25 mouse cellular contexts compared by ENCODE assay signal in the genomic region with DNA sequence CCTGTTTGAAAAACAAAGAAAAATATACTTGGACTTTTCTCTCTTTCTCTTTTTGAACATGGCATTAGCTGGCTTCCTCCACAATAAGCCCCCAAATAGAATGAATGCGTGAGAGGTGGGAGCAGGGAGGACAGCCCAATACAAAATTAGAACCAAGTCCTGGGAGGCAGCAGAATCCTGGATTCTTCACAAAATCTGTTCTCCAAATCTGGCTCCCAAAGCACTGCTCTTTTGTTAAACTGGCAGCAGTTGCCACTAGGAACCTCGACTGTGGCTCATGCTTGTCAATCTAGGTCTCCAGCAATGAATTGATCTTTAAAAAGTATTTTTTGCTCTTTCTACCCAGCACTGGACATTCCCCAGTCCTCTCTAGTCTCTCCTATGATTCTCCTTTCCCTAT. TPM values are rescaled to one million over a fixed set of nuclear protein-coding genes. Genes with fewer than 3 reads are reported as not detected.
DNase-seq lines count a peak whose midpoint lies in the region; ATAC-seq and TF ChIP-seq lines count a peak whose summit lies in the region.
"Had no signal": no experiment of that assay in that cellular context is flagged by ENCODE, and none has a peak within 500 bp of the region (broad histone marks: within the 10 kb centered on the region; RNA-seq: fewer than 3 reads in every experiment).

No protein-coding gene starts in this region.

- 0 out of 2 replicates have a peak overlapping the region, but pooled peaks have one; percentile 10 for H3K9ac ChIP-seq in forebrain, postnatal 0 days
- no peak overlapping the region for H3K9ac ChIP-seq in forebrain, embryonic 13.5 days
- H3K9ac ChIP-seq: heart, embryonic 13.5 days; hindbrain, embryonic 14.5 days had no signal

- peak; percentile 38 for DNase-seq in forebrain, postnatal 0 days
- DNase-seq in layer of hippocampus, adult 18-20 months (ENCODE audit: low spot score in 2 of 2) = peak; percentile 44 to 58
- no peak for DNase-seq in layer of hippocampus, adult 8-10 months (ENCODE audit: low spot score in 2 of 2)
- peak; percentile 15 to 64 for DNase-seq in layer of hippocampus, postnatal 14 days (ENCODE audit: low spot score in 2 of 2)
- no peak for DNase-seq in layer of hippocampus, postnatal 25 days (ENCODE audit: extremely low spot score in 1 of 2, low spot score in 1 of 2)
- DNase-seq in right cerebral cortex, postnatal 10 days (ENCODE audit: low spot score in 2 of 2) = peak; percentile 32 to 61
- no peak for DNase-seq in right cerebral cortex, postnatal 36 days (ENCODE audit: low spot score in 2 of 2)
- DNase-seq: adrenal gland, adult 8-10 months; adrenal gland, postnatal 25 days; cerebellum, adult 18-20 months; cerebellum, adult 9-10 months; cerebellum, postnatal 14 days; gastrocnemius, postnatal 10 days; gastrocnemius, postnatal 36 days; heart, adult 2 months; heart, postnatal 14 days; heart, postnatal 4 days had no signal

- H3K4me2 ChIP-seq in forebrain, postnatal 0 days (ENCODE audit: low read depth) = no peak overlapping the region
- no peak overlapping the region for H3K4me2 ChIP-seq in forebrain, embryonic 13.5 days
- H3K4me2 ChIP-seq: heart, embryonic 13.5 days; hindbrain, embryonic 14.5 days had no signal

- 28% methylated on average over 2 of the region's 2 CpGs for WGBS in forebrain, postnatal 0 days
- 53% methylated on average over 2 of the region's 2 CpGs for WGBS in forebrain, embryonic 13.5 days

- no peaks in the 10 kb centered on the region for H3K27me3 ChIP-seq in forebrain, postnatal 0 days (ENCODE audit: insufficient read depth, low read length)
- H3K27me3 ChIP-seq in forebrain, embryonic 13.5 days = no peaks in the 10 kb centered on the region
- H3K27me3 ChIP-seq: heart, embryonic 13.5 days had no signal

- H3K36me3 ChIP-seq in forebrain, postnatal 0 days (ENCODE audit: insufficient read depth) = no peaks in the 10 kb centered on the region
- no peaks in the 10 kb centered on the region for H3K36me3 ChIP-seq in forebrain, embryonic 13.5 days (ENCODE audit: poor library complexity, severe bottlenecking)
- H3K36me3 ChIP-seq: forebrain, embryonic 10.5 days; heart, embryonic 10.5 days; heart, embryonic 13.5 days had no signal

- no peak for TF ChIP-seq CTCF in forebrain, postnatal 0 days (IDR thresholded peaks at IDR 0.05; ENCODE audit: low read depth)

- 0 out of 2 replicates have a peak, but pooled peaks cover 3% of the 10 kb centered on the region for H3K4me1 ChIP-seq in forebrain, postnatal 0 days (ENCODE audit: insufficient read depth)
- H3K4me1 ChIP-seq in forebrain, embryonic 13.5 days = no peaks in the 10 kb centered on the region
- H3K4me1 ChIP-seq: forebrain, embryonic 10.5 days; heart, embryonic 10.5 days; heart, embryonic 13.5 days had no signal

- no peak overlapping the region for H3K27ac ChIP-seq in forebrain, postnatal 0 days (ENCODE audit: low read depth, low read length)
- H3K27ac ChIP-seq in forebrain, embryonic 13.5 days = no peak overlapping the region
- H3K27ac ChIP-seq: forebrain, embryonic 10.5 days; heart, adult 2 months; heart, embryonic 10.5 days; heart, embryonic 13.5 days; hindbrain, embryonic 14.5 days; hindbrain, postnatal 0 days had no signal

- no peak for ATAC-seq in forebrain, postnatal 0 days
- ATAC-seq in forebrain, embryonic 13.5 days = no peak
- ATAC-seq: activated CD4-positive, CD25-positive, alpha-beta regulatory T cell, adult 4 months; forebrain, embryonic 14.5 days; hindbrain, postnatal 0 days had no signal

- H3K9me3 ChIP-seq in forebrain, postnatal 0 days (ENCODE audit: low read length) = no peaks in the 10 kb centered on the region
- no peaks in the 10 kb centered on the region for H3K9me3 ChIP-seq in forebrain, embryonic 13.5 days (replicated peaks)
- H3K9me3 ChIP-seq: forebrain, embryonic 10.5 days; heart, embryonic 10.5 days; heart, embryonic 13.5 days had no signal

- H3K4me3 ChIP-seq in forebrain, postnatal 0 days (ENCODE audit: low read depth, low read length) = no peak overlapping the region
- no peak overlapping the region for H3K4me3 ChIP-seq in forebrain, embryonic 13.5 days
- H3K4me3 ChIP-seq: forebrain, embryonic 10.5 days; heart, adult 2 months; heart, embryonic 10.5 days; heart, embryonic 13.5 days had no signal

RNA-seq across cellular contexts. Expression of a gene that starts 17.7 kb away (rescaled TPM):
- 30.4 and 34.7 TPM in 2 replicates for total RNA-seq in forebrain, postnatal 0 days (2014; rRNA removed)
- polyA plus RNA-seq in forebrain, postnatal 0 days (2015; fragmentation: Nextera tagmentation; extraction: Ambion mirVana) = 8.1 and 13.9 TPM in 2 replicates
- 12.9 and 13.4 TPM in 2 replicates for polyA plus RNA-seq in forebrain, embryonic 13.5 days (2015; fragmentation: Nextera tagmentation; extraction: Ambion mirVana)
- total RNA-seq in layer of hippocampus, adult 18-20 months (2021) = 10 to 100 TPM; 21.6 to 26.7 TPM
- 10 to 100 TPM; 19.8 to 22.5 (median 21.0) TPM for total RNA-seq in layer of hippocampus, adult 8-10 months (2022)
- total RNA-seq in layer of hippocampus, postnatal 14 days (2021) = 10 to 100 TPM; 13.8 to 17.1 TPM
- 10 to 100 TPM; 20.3 to 22.1 TPM for total RNA-seq in layer of hippocampus, postnatal 25 days (2021)

Comparison
In these comparisons a context has a peak if more than half of its experiments do, and no peak if none do; other contexts are left out.
1. DNase-seq: peak in forebrain, postnatal 0 days (single experiment), layer of hippocampus, adult 18-20 months (2 of 2), layer of hippocampus, postnatal 14 days (2 of 2) and right cerebral cortex, postnatal 10 days (2 of 2); none in layer of hippocampus, adult 8-10 months (0 of 2), layer of hippocampus, postnatal 25 days (0 of 2) and right cerebral cortex, postnatal 36 days (0 of 2).